Mouse (Mus musculus): ENCODE measurements around the gene Gm6034. TPM values are rescaled to one million over a fixed set of nuclear protein-coding genes. Genes with fewer than 3 reads are reported as not detected.
"Not testable (repeated sequence)": the region's sequence is repeated elsewhere in the genome, so short reads cannot be mapped to it uniquely, and the experiment has no call there.

Gm6034 gene
- total and polyA plus RNA-seq, 2 experiments: 0.05 to 0.09 TPM

- TF ChIP-seq POLR2A (IDR thresholded peaks at IDR 0.05; ENCODE audit: extremely low read depth, insufficient read depth, low read length) (no peak), CTCF (IDR thresholded peaks at IDR 0.05; ENCODE audit: low read depth, low read length) (no peak)
- H3K9ac ChIP-seq (ENCODE audit: low read depth, low read length): no peak overlapping the region
- no peak overlapping the region for H3K4me3 ChIP-seq (ENCODE audit: insufficient read depth, low read depth, low read length)
- DNase-seq (ENCODE audit: extremely low read depth, low read depth, low spot score): no peak
- H3K79me2 ChIP-seq (ENCODE audit: control insufficient read depth, insufficient read depth, low read length): peaks cover 32% of the 10 kb centered on the region
- no peak overlapping the region for H3K27ac ChIP-seq (replicated peaks; ENCODE audit: insufficient read depth, low read depth, low read length)
- WGBS: 96% methylated on average over 6 of the region's 6 CpGs
- H3K27me3 ChIP-seq (ENCODE audit: control insufficient read depth, insufficient read depth, low read length): no peaks in the 10 kb centered on the region
- H3K36me3 ChIP-seq (ENCODE audit: control insufficient read depth, insufficient read depth, low read length): no peaks in the 10 kb centered on the region; the same call in 1 of the 2 replicates
- H3K4me1 ChIP-seq (ENCODE audit: control insufficient read depth, insufficient read depth, low read length): peaks cover 5% of the 10 kb centered on the region; the same call in 1 of the 2 replicates
Observed at GRCm38 (mm10) chr17:36001966-36002365, 40.8 kb upstream of the Gm6034 start.

- H3K4me1 ChIP-seq (ENCODE audit: control insufficient read depth, insufficient read depth, low read length): peaks cover 1% of the 10 kb centered on the region; the same call in 1 of the 2 replicates
- H3K79me2 ChIP-seq (ENCODE audit: control insufficient read depth, insufficient read depth, low read length): peaks cover 32% of the 10 kb centered on the region
- no peak overlapping the region for H3K4me3 ChIP-seq (ENCODE audit: insufficient read depth, low read depth, low read length)
- 95% methylated on average over 7 of the region's 7 CpGs for WGBS
- no peak for DNase-seq (ENCODE audit: extremely low read depth, low read depth, low spot score)
- no peak overlapping the region for H3K27ac ChIP-seq (replicated peaks; ENCODE audit: insufficient read depth, low read depth, low read length)
- H3K36me3 ChIP-seq (ENCODE audit: control insufficient read depth, insufficient read depth, low read length): no peaks in the 10 kb centered on the region; the same call in 1 of the 2 replicates
- no peaks in the 10 kb centered on the region for H3K27me3 ChIP-seq (ENCODE audit: control insufficient read depth, insufficient read depth, low read length)
- no peak overlapping the region for H3K9ac ChIP-seq (ENCODE audit: low read depth, low read length)
- TF ChIP-seq CTCF (IDR thresholded peaks at IDR 0.05; ENCODE audit: low read depth, low read length) (no peak), POLR2A (IDR thresholded peaks at IDR 0.05; ENCODE audit: extremely low read depth, insufficient read depth, low read length) (no peak)
Observed at GRCm38 (mm10) chr17:36003331-36003730, 39.4 kb upstream of the Gm6034 start.

- 75% methylated on average over 7 of the region's 7 CpGs for WGBS
- H3K27me3 ChIP-seq (ENCODE audit: control insufficient read depth, insufficient read depth, low read length); H3K27ac ChIP-seq (replicated peaks; ENCODE audit: insufficient read depth, low read depth, low read length); H3K9ac ChIP-seq (ENCODE audit: low read depth, low read length); H3K4me3 ChIP-seq (ENCODE audit: insufficient read depth, low read depth, low read length); DNase-seq (ENCODE audit: extremely low read depth, low read depth, low spot score); H3K36me3 ChIP-seq (ENCODE audit: control insufficient read depth, insufficient read depth, low read length); H3K4me1 ChIP-seq (ENCODE audit: control insufficient read depth, insufficient read depth, low read length): not testable (repeated sequence)
- peaks cover 32% of the 10 kb centered on the region for H3K79me2 ChIP-seq (ENCODE audit: control insufficient read depth, insufficient read depth, low read length)
Observed at GRCm38 (mm10) chr17:36004409-36004808, 38.4 kb upstream of the Gm6034 start.

- TF ChIP-seq POLR2A (IDR thresholded peaks at IDR 0.05; ENCODE audit: extremely low read depth, insufficient read depth, low read length): no peak
- no peak for TF ChIP-seq CTCF (IDR thresholded peaks at IDR 0.05; ENCODE audit: low read depth, low read length)
- peaks cover 6% of the 10 kb centered on the region; the same call in 1 of the 2 replicates for H3K36me3 ChIP-seq (ENCODE audit: control insufficient read depth, insufficient read depth, low read length)
- no peaks in the 10 kb centered on the region for H3K79me2 ChIP-seq (ENCODE audit: control insufficient read depth, insufficient read depth, low read length)
- no peak overlapping the region for H3K9ac ChIP-seq (ENCODE audit: low read depth, low read length)
- H3K27me3 ChIP-seq (ENCODE audit: control insufficient read depth, insufficient read depth, low read length): no peaks in the 10 kb centered on the region
- H3K4me1 ChIP-seq (ENCODE audit: control insufficient read depth, insufficient read depth, low read length): no peaks in the 10 kb centered on the region
- no peak overlapping the region for H3K4me3 ChIP-seq (ENCODE audit: insufficient read depth, low read depth, low read length)
- H3K27ac ChIP-seq (replicated peaks; ENCODE audit: insufficient read depth, low read depth, low read length): no peak overlapping the region
- DNase-seq (ENCODE audit: extremely low read depth, low read depth, low spot score): no peak
- WGBS: 98% methylated on average over 5 of the region's 5 CpGs
Observed at GRCm38 (mm10) chr17:36014977-36015376, 27.8 kb upstream of the Gm6034 start.

GRCm38 (mm10) chr17:36017046-36017445, 25.7 kb upstream of the Gm6034 start:
- H3K4me1 ChIP-seq (ENCODE audit: control insufficient read depth, insufficient read depth, low read length): 0 out of 2 replicates have a peak, but pooled peaks cover 3% of the 10 kb centered on the region
- WGBS: 91% methylated on average over 5 of the region's 5 CpGs

GRCm38 (mm10) chr17:36018979-36019378, 23.8 kb upstream of the Gm6034 start:
- peaks cover 8% of the 10 kb centered on the region for H3K4me1 ChIP-seq (ENCODE audit: control insufficient read depth, insufficient read depth, low read length)
- H3K27ac ChIP-seq (replicated peaks; ENCODE audit: insufficient read depth, low read depth, low read length): no peak overlapping the region
- 66% methylated on average over 2 of the region's 2 CpGs for WGBS
- H3K27me3 ChIP-seq (ENCODE audit: control insufficient read depth, insufficient read depth, low read length): no peaks in the 10 kb centered on the region
- H3K9ac ChIP-seq (ENCODE audit: low read depth, low read length): no peak overlapping the region
- H3K36me3 ChIP-seq (ENCODE audit: control insufficient read depth, insufficient read depth, low read length): peaks cover 6% of the 10 kb centered on the region; the same call in 1 of the 2 replicates
- H3K4me3 ChIP-seq (ENCODE audit: insufficient read depth, low read depth, low read length): 0 out of 2 replicates have a peak overlapping the region, but pooled peaks have one; percentile 5
- no peak for TF ChIP-seq CTCF (IDR thresholded peaks at IDR 0.05; ENCODE audit: low read depth, low read length)
- TF ChIP-seq POLR2A (IDR thresholded peaks at IDR 0.05; ENCODE audit: extremely low read depth, insufficient read depth, low read length): no peak
- no peak for DNase-seq (ENCODE audit: extremely low read depth, low read depth, low spot score)
- no peaks in the 10 kb centered on the region for H3K79me2 ChIP-seq (ENCODE audit: control insufficient read depth, insufficient read depth, low read length)

More at GRCm38 (mm10) chr17:36017046-36017445, 25.7 kb upstream of the Gm6034 start:
- Histone ChIP-seq H3K36me3 (ENCODE audit: control insufficient read depth, insufficient read depth, low read length) (peaks cover 6% of the 10 kb centered on the region; the same call in 1 of the 2 replicates), H3K27ac (replicated peaks; ENCODE audit: insufficient read depth, low read depth, low read length) (no peak overlapping the region), H3K4me3 (ENCODE audit: insufficient read depth, low read depth, low read length) (no peak overlapping the region), H3K9ac (ENCODE audit: low read depth, low read length) (no peak overlapping the region), H3K79me2 (ENCODE audit: control insufficient read depth, insufficient read depth, low read length) (no peaks in the 10 kb centered on the region), H3K27me3 (ENCODE audit: control insufficient read depth, insufficient read depth, low read length) (no peaks in the 10 kb centered on the region)
- TF ChIP-seq POLR2A (IDR thresholded peaks at IDR 0.05; ENCODE audit: extremely low read depth, insufficient read depth, low read length) (no peak), CTCF (IDR thresholded peaks at IDR 0.05; ENCODE audit: low read depth, low read length) (no peak)
- no peak for DNase-seq (ENCODE audit: extremely low read depth, low read depth, low spot score)

Measured in liver, adult 2 months (tissue).